Mouse (Mus musculus): ENCODE results near the gene Dock4.
A peak's percentile ranks its signal among the peaks of the same experiment; 100 is the strongest.

Dock4 gene

GRCm38 (mm10) chr12:40445648-40446449, at the start of gene Dock4, which contains the start of gene Zfp277:
Gene Dock4, plus strand, starts transcription at chr12:40445952.
Gene Zfp277, minus strand, starts transcription at chr12:40445902.
- ATAC-seq (ENCODE audit: insufficient number of reproducible peaks, low FRiP score, low TSS enrichment), result peak; percentile 93

- ATAC-seq (ENCODE audit: insufficient number of reproducible peaks, low FRiP score, low TSS enrichment), result no peak
Observed at GRCm38 (mm10) chr12:40398916-40399315, 46.8 kb upstream of the Dock4 start.

GRCm38 (mm10) chr12:40399386-40399785, 46.4 kb upstream of the Dock4 start:
- no peak for ATAC-seq (ENCODE audit: insufficient number of reproducible peaks, low FRiP score, low TSS enrichment)

- ATAC-seq (ENCODE audit: insufficient number of reproducible peaks, low FRiP score, low TSS enrichment), result no peak
Observed at GRCm38 (mm10) chr12:40399812-40400211, 45.9 kb upstream of the Dock4 start.

GRCm38 (mm10) chr12:40414682-40415311, 31.0 kb upstream of the Dock4 start:
- ATAC-seq (ENCODE audit: insufficient number of reproducible peaks, low FRiP score, low TSS enrichment), result no peak

GRCm38 (mm10) chr12:40415312-40415925, 30.3 kb upstream of the Dock4 start:
- ATAC-seq (ENCODE audit: insufficient number of reproducible peaks, low FRiP score, low TSS enrichment), result no peak

- no peak for ATAC-seq (ENCODE audit: insufficient number of reproducible peaks, low FRiP score, low TSS enrichment)
Observed at GRCm38 (mm10) chr12:40417257-40417656, 28.5 kb upstream of the Dock4 start.

- ATAC-seq (ENCODE audit: insufficient number of reproducible peaks, low FRiP score, low TSS enrichment), result no peak
Observed at GRCm38 (mm10) chr12:40424991-40425390, 20.8 kb upstream of the Dock4 start.

- no peak for ATAC-seq (ENCODE audit: insufficient number of reproducible peaks, low FRiP score, low TSS enrichment)
Observed at GRCm38 (mm10) chr12:40427606-40428005, 18.1 kb upstream of the Dock4 start.

- ATAC-seq (ENCODE audit: insufficient number of reproducible peaks, low FRiP score, low TSS enrichment), result no peak
Observed at GRCm38 (mm10) chr12:40429976-40430375, 15.8 kb upstream of the Dock4 start.

- no peak for ATAC-seq (ENCODE audit: insufficient number of reproducible peaks, low FRiP score, low TSS enrichment)
Observed at GRCm38 (mm10) chr12:40431075-40431474, 14.7 kb upstream of the Dock4 start.

GRCm38 (mm10) chr12:40434101-40434500, 11.7 kb upstream of the Dock4 start:
- ATAC-seq (ENCODE audit: insufficient number of reproducible peaks, low FRiP score, low TSS enrichment), result no peak

- ATAC-seq (ENCODE audit: insufficient number of reproducible peaks, low FRiP score, low TSS enrichment), result no peak
Observed at GRCm38 (mm10) chr12:40438049-40438448, 7.7 kb upstream of the Dock4 start.

- peak; percentile 5; the same call in 1 of the 2 replicates for ATAC-seq (ENCODE audit: insufficient number of reproducible peaks, low FRiP score, low TSS enrichment)
Observed at GRCm38 (mm10) chr12:40445206-40445605, 546 bp upstream of the Dock4 start.

- peak; percentile 41 for ATAC-seq (ENCODE audit: insufficient number of reproducible peaks, low FRiP score, low TSS enrichment)
Observed at GRCm38 (mm10) chr12:40446450-40447381, 964 bp downstream of the Dock4 start.

GRCm38 (mm10) chr12:40447561-40448355, 2.0 kb downstream of the Dock4 start:
- no peak for ATAC-seq (ENCODE audit: insufficient number of reproducible peaks, low FRiP score, low TSS enrichment)

GRCm38 (mm10) chr12:40449119-40449795, 3.5 kb downstream of the Dock4 start:
- no peak for ATAC-seq (ENCODE audit: insufficient number of reproducible peaks, low FRiP score, low TSS enrichment)

- ATAC-seq (ENCODE audit: insufficient number of reproducible peaks, low FRiP score, low TSS enrichment), result peak; percentile 91
Observed at GRCm38 (mm10) chr12:40456517-40456916, 10.8 kb downstream of the Dock4 start.

GRCm38 (mm10) chr12:40458977-40459376, 13.2 kb downstream of the Dock4 start:
- no peak for ATAC-seq (ENCODE audit: insufficient number of reproducible peaks, low FRiP score, low TSS enrichment)
